Mouse (Mus musculus): ENCODE results near the gene Htr5b. TPM values are rescaled to one million over a fixed set of nuclear protein-coding genes. Genes with fewer than 3 reads are reported as not detected.

Gene Htr5b
- not detected in 2 replicates for polyA plus RNA-seq (2015; fragmentation: Nextera tagmentation; extraction: Ambion mirVana)

DNA sequence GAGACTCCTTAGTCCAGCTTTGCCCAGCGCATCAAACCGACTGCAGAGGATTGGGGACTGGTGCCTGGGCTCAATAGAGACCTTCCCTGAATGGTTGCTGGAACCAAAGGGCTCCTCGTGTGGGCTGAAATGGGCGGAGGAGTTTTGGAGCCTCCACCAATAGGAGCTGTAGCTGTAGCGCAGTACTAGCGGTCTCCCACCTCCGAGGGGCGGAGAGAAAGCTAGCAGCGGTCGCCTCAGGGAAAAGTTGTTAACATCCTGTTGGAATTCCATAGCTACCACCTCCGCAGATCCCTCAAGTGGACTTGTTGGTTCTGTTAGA is at the start of gene Htr5b:
Gene Htr5b, minus strand, starts transcription at position 67 of the 322 bp plus-strand sequence.
- TF ChIP-seq CTCF (IDR thresholded peaks at IDR 0.05) (no peak), EP300 (IDR thresholded peaks at IDR 0.05) (no peak)
- H3K4me3 ChIP-seq (ENCODE audit: low read depth, low read length): no peak within 1 kb of the TSS
- H3K4me1 ChIP-seq (ENCODE audit: insufficient read depth, low read depth, low read length): no peaks in the 10 kb centered on the region
- no peaks in the 10 kb centered on the region for H3K9me3 ChIP-seq (ENCODE audit: low read length)
- DNase-seq (ENCODE audit: low spot score) (no peak), ATAC-seq (peak; percentile 43; the same call in 1 of the 2 replicates)
- no peak within 1 kb of the TSS for H3K27ac ChIP-seq (ENCODE audit: low read length)
- H3K36me3 ChIP-seq (ENCODE audit: insufficient read depth, low read length): no peaks in the 10 kb centered on the region
- H3K9ac ChIP-seq (replicated peaks; ENCODE audit: low read depth): no peak within 1 kb of the TSS
- peaks cover 12% of the 10 kb centered on the region for H3K27me3 ChIP-seq (replicated peaks; ENCODE audit: insufficient read depth, low read length)
- H3K4me2 ChIP-seq (replicated peaks; ENCODE audit: low read depth, low read length): peak within 1 kb of the TSS; percentile 32
- 6% methylated on average over 11 of the region's 11 CpGs for WGBS

DNA sequence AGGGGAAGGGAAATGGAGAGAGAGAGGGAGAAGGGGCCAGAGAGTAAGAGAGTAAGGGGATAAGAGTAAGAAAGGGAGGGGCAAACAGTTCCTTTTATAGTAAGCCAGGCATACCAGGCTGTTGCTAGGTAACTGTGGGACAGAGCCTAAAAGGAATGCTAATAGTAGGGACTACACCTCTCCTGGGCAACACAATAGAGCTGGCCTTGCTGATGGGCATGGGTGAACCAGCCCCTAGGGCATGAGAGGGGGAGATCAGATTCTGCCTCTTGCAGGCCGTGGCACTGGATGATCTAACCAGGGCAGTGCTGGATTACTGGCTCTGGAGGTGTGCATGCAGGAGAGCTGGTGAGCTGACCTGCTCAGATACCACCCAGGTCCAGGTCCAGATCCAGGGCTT is 49.2 kb upstream of the Htr5b start:
- Histone ChIP-seq H3K4me3 (ENCODE audit: low read depth, low read length) (no peak overlapping the region), H3K9me3 (ENCODE audit: low read length) (no peaks in the 10 kb centered on the region), H3K27me3 (replicated peaks; ENCODE audit: insufficient read depth, low read length) (no peaks in the 10 kb centered on the region), H3K4me1 (ENCODE audit: insufficient read depth, low read depth, low read length) (no peaks in the 10 kb centered on the region), H3K27ac (ENCODE audit: low read length) (no peak overlapping the region), H3K4me2 (replicated peaks; ENCODE audit: low read depth, low read length) (no peak overlapping the region), H3K9ac (replicated peaks; ENCODE audit: low read depth) (no peak overlapping the region), H3K36me3 (ENCODE audit: insufficient read depth, low read length) (no peaks in the 10 kb centered on the region)
- ATAC-seq: no peak
- TF ChIP-seq CTCF (IDR thresholded peaks at IDR 0.05) (no peak), EP300 (IDR thresholded peaks at IDR 0.05) (no peak)
- no peak for DNase-seq (ENCODE audit: low spot score)
- WGBS: 53% methylated on average over 1 of the region's 1 CpGs

DNA sequence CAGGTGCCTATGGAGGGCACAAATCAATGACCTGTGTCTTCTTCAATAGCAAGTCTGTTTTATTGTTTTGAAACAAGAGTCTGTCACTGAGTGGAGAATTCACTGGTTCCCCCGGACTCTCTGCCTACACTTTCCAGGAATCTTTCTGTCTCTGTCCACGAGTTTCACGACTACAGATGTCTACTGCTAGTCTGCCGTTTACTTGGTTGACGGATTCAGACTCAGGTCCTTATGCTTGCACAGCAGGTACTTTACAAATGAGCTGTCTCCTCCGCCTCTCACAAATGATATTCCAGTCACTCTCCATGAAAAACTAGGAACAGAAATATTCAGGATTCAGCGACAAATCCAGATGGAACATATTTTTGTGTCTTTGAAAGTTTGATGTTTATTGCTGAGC is 42.3 kb upstream of the Htr5b start:
- no peak overlapping the region for H3K4me3 ChIP-seq (ENCODE audit: low read depth, low read length)
- DNase-seq (ENCODE audit: low spot score): no peak
- H3K4me2 ChIP-seq (replicated peaks; ENCODE audit: low read depth, low read length): no peak overlapping the region
- H3K36me3 ChIP-seq (ENCODE audit: insufficient read depth, low read length): no peaks in the 10 kb centered on the region
- no peaks in the 10 kb centered on the region for H3K9me3 ChIP-seq (ENCODE audit: low read length)
- no peak for ATAC-seq
- TF ChIP-seq EP300 (IDR thresholded peaks at IDR 0.05) (no peak), CTCF (IDR thresholded peaks at IDR 0.05) (no peak)
- no peak overlapping the region for H3K27ac ChIP-seq (ENCODE audit: low read length)
- WGBS: 77% methylated on average over 7 of the region's 7 CpGs
- no peaks in the 10 kb centered on the region for H3K27me3 ChIP-seq (replicated peaks; ENCODE audit: insufficient read depth, low read length)
- no peak overlapping the region for H3K9ac ChIP-seq (replicated peaks; ENCODE audit: low read depth)
- H3K4me1 ChIP-seq (ENCODE audit: insufficient read depth, low read depth, low read length): no peaks in the 10 kb centered on the region

DNA sequence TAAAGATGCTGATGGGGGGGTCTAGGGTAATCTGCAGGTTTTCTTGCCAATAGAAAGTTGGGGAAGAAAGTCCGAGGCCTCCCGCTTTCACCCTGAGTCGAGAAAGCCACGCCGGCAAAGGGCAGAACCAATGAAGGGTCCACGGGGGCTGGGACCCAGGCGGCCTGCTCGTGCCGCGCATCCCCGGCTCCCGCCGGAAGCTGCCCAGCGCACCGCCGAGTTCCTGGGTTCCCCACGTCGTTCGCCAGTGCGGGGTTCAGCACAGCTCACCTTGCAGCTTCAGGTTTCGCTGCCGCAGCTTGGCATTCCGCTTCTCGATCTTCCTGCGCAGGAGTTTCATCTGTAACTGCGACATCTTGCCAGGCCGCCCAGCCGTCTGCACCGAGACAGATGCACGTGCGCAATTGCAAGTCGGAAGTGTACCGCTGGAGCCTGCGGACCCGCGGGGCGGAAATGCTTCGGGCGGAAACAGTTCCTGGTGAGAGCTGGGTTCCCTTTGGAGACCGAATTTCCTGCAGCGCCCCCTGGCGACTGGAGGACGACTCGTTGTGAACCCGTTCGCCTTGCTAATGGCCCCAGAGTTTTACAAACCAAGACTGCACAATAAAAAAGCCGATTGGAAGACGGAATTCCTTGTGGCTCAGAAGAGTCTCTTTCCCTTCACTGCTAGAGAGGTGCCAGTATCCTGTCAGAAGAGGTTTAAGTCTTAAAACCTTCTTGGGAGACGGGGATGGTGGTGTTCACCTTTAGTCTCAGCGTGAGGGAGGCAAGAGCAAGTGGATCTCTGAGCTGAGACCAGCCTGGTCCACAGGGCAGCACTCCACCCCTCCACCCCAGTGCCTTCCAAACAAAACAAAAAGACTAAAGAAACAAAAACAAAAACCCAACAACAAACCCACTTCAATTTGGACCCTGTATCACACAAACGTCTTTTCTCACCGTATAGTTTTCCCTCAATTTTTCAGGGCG is 39.5 kb upstream of the Htr5b start, which contains the start of gene Ddx18:
Gene Ddx18, minus strand, starts transcription at position 469 of the 969 bp plus-strand sequence.
- Histone ChIP-seq H3K4me2 (replicated peaks; ENCODE audit: low read depth, low read length) (peak within 1 kb of the TSS; percentile 72), H3K9me3 (ENCODE audit: low read length) (no peaks in the 10 kb centered on the region), H3K36me3 (ENCODE audit: insufficient read depth, low read length) (peaks cover 10% of the 10 kb centered on the region), H3K9ac (replicated peaks; ENCODE audit: low read depth) (peak within 1 kb of the TSS; percentile 63), H3K27me3 (replicated peaks; ENCODE audit: insufficient read depth, low read length) (no peaks in the 10 kb centered on the region), H3K4me1 (ENCODE audit: insufficient read depth, low read depth, low read length) (no peaks in the 10 kb centered on the region), H3K27ac (ENCODE audit: low read length) (no peak within 1 kb of the TSS), H3K4me3 (ENCODE audit: low read depth, low read length) (peak within 1 kb of the TSS; percentile 80)
- WGBS: 7% methylated on average over 52 of the region's 53 CpGs
- TF ChIP-seq EP300 (IDR thresholded peaks at IDR 0.05): peak; percentile 17; the same call in 1 of the 2 replicates
- peak; percentile 89 for TF ChIP-seq CTCF (IDR thresholded peaks at IDR 0.05)
- DNase-seq (ENCODE audit: low spot score): peak; percentile 92
- peak; percentile 97 for ATAC-seq

DNA sequence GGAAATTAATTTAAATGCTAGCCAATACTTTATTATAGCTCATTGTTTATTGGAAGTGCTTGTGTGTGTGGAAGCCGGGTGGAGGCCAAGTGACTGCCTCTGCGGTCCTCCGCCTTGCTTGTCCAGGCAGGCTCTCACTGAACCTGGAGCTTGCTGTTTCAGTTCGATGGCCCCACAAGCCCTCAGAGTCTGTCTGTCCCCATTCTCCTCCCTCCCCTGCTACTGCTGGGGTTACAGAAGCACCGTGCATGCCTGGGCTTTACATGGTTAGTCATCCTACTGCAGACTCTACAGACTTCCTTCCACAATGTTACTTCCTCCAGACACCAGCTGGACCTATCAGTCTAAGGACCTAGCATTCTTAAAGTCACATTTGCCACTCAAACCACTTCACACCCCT is 29.6 kb upstream of the Htr5b start:
- Histone ChIP-seq H3K9ac (replicated peaks; ENCODE audit: low read depth) (no peak overlapping the region), H3K4me3 (ENCODE audit: low read depth, low read length) (no peak overlapping the region), H3K4me2 (replicated peaks; ENCODE audit: low read depth, low read length) (no peak overlapping the region), H3K36me3 (ENCODE audit: insufficient read depth, low read length) (peaks cover 58% of the 10 kb centered on the region), H3K27ac (ENCODE audit: low read length) (no peak overlapping the region), H3K27me3 (replicated peaks; ENCODE audit: insufficient read depth, low read length) (no peaks in the 10 kb centered on the region), H3K4me1 (ENCODE audit: insufficient read depth, low read depth, low read length) (no peaks in the 10 kb centered on the region), H3K9me3 (ENCODE audit: low read length) (no peaks in the 10 kb centered on the region)
- WGBS: 96% methylated on average over 5 of the region's 5 CpGs
- DNase-seq (ENCODE audit: low spot score): no peak
- no peak for ATAC-seq
- TF ChIP-seq EP300 (IDR thresholded peaks at IDR 0.05) (no peak), CTCF (IDR thresholded peaks at IDR 0.05) (no peak)

DNA sequence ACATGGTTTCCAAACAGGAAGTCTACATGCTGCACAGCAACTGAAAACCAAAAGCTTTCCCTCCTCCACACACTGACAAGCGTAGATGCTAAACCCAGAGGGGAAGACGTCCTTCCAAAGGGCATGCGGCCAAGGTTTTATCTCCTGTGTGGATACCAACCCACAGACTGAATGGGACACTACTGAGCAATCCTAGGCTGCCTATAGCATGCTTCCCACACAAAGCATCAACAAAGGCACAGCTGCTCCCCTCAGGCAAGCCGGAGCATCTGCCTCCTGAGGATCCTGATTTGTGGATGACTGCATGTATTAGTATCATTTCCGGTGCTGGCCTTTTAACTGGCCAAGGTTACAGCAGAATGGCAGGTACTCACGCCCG is 23.2 kb upstream of the Htr5b start:
- ATAC-seq: no peak
- Histone ChIP-seq H3K36me3 (ENCODE audit: insufficient read depth, low read length) (peaks cover 15% of the 10 kb centered on the region), H3K4me2 (replicated peaks; ENCODE audit: low read depth, low read length) (no peak overlapping the region), H3K4me1 (ENCODE audit: insufficient read depth, low read depth, low read length) (no peaks in the 10 kb centered on the region), H3K27me3 (replicated peaks; ENCODE audit: insufficient read depth, low read length) (no peaks in the 10 kb centered on the region), H3K9me3 (ENCODE audit: low read length) (no peaks in the 10 kb centered on the region), H3K27ac (ENCODE audit: low read length) (no peak overlapping the region), H3K4me3 (ENCODE audit: low read depth, low read length) (no peak overlapping the region), H3K9ac (replicated peaks; ENCODE audit: low read depth) (no peak overlapping the region)
- TF ChIP-seq CTCF (IDR thresholded peaks at IDR 0.05) (no peak), EP300 (IDR thresholded peaks at IDR 0.05) (no peak)
- WGBS: 86% methylated on average over 7 of the region's 7 CpGs
- no peak for DNase-seq (ENCODE audit: low spot score)

Measured in lung, postnatal 0 days (tissue).